Mouse (Mus musculus) mammary gland, adult 2 months (tissue): ENCODE data around the gene A630073D07Rik. TPM values are rescaled to one million over a fixed set of nuclear protein-coding genes. Genes with fewer than 3 reads are reported as not detected.

Experiments
- polyA plus RNA-seq: library from polyadenylated mRNA; depleted of rRNA; stranded (reverse); fragments of >200 nt; gene quantifications from 2 replicates; pipeline ENCODE4 v1.2.3, GENCODE M21; 2012; ENCODE audit warnings: low replicate concordance; rRNA removed

Gene A630073D07Rik
- polyA plus RNA-seq: not detected in 2 replicates

DNA sequence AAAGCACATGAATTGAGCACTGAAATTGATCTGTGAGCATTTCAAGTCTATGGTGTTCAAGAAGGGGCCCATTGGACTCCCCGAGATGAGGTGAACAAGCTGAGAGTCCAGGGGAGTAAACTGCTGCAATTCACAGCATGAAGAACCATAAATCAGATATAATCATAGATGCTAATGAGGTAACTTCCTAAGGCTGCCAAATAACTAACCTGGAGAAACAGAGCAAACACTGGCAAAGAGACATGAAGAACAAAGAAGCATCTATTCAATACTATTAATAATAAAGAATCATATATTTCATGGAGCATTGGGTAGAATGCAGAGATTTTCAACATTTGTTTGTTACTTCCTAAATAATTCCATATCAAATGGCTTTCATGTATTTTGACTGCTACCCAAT lies at the start of gene A630073D07Rik:
Gene A630073D07Rik (minus strand): TSS at position 101 of the 400 bp plus-strand sequence.

DNA sequence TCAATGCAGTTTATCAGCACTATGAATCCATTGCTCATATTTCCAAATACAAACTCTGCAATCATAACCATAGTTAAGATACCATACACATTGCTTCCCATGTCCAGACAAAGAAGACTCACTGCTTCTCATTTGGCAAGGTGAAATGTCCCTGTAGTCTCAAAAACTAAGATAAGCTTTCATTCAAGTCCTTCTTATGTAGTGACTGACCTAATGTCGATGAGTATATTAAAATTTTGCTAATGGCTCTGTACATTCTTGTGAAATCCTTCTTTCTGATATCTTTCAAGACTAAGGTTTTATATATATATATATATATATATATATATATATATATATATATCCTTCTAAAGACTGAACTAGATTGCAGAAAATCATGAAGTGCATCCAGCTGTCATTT lies 49.6 kb upstream of the A630073D07Rik start, which contains the start of gene Tas2r121:
Gene Tas2r121 (minus strand): TSS at position 101 of the 400 bp plus-strand sequence.

DNA sequence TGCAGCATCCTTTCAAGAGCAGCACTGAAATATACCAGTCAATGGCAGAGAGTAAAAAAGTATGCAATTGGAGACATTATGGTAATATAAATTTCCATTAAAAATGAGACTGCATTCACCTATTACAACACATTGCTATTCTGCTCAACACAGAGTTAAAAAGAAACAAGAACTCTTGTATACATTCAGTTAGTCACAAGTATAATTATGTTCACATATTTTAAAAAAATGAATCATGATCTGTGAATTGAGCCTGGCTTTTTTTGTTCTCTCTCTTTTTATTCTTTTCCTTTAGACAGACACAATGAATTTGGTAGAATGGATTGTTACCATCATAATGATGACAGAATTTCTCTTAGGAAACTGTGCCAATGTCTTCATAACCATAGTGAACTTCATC lies 5.3 kb upstream of the A630073D07Rik start, which contains the start of gene Tas2r120:
Gene Tas2r120 (plus strand): TSS at position 301 of the 400 bp plus-strand sequence.

DNA sequence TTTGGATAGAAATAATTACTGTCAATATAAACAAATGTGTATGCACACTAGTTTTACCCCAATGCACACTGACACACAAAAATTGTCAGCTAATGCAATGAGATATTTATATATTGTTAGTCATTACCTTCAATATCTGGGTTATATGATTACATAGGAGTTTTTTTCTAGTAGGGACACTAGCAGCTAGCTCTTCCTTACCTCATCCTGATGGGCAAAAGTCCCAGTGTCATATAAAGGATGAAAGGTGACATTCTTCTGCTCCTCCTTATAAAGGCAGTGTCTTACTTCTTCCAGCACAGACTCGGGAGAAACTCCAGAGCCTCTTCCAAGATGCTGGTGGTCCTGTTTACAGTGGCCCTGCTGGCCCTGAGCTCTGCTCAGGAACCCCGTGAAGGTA lies 55.7 kb downstream of the A630073D07Rik start, which contains the start of gene Prp2:
Gene Prp2 (plus strand): TSS at position 301 of the 400 bp plus-strand sequence.

Other genes with a start within 250 kb of the A630073D07Rik start
- gene Prh1, start 81.7 kb downstream of the A630073D07Rik start, polyA plus RNA-seq: not detected in 2 replicates
- not detected in 2 replicates for gene Prp2, start 55.6 kb downstream of the A630073D07Rik start, polyA plus RNA-seq
- not detected in 2 replicates for gene Tas2r120, start 5.4 kb upstream of the A630073D07Rik start, polyA plus RNA-seq
- not detected in 2 replicates for gene Tas2r121, start 49.5 kb upstream of the A630073D07Rik start, polyA plus RNA-seq
- not detected in 2 replicates for gene Tas2r122, start 60.4 kb upstream of the A630073D07Rik start, polyA plus RNA-seq
- gene Tas2r115, start 86.5 kb upstream of the A630073D07Rik start, polyA plus RNA-seq: not detected in 2 replicates
- gene Tas2r124, start 103.2 kb upstream of the A630073D07Rik start, polyA plus RNA-seq: not detected in 2 replicates
- gene Tas2r102, start 110.6 kb upstream of the A630073D07Rik start, polyA plus RNA-seq: not detected in 2 replicates
- not detected in 2 replicates for gene Tas2r136, start 126.6 kb upstream of the A630073D07Rik start, polyA plus RNA-seq
- gene Tas2r117, start 151.3 kb upstream of the A630073D07Rik start, polyA plus RNA-seq: not detected in 2 replicates
- not detected in 2 replicates for gene Tas2r123, start 195.6 kb upstream of the A630073D07Rik start, polyA plus RNA-seq
- not detected in 2 replicates for gene Tas2r116, start 203.9 kb upstream of the A630073D07Rik start, polyA plus RNA-seq
- not detected in 2 replicates for gene Tas2r110, start 216.5 kb upstream of the A630073D07Rik start, polyA plus RNA-seq
- gene Tas2r113, start 241.5 kb upstream of the A630073D07Rik start, polyA plus RNA-seq: not detected in 2 replicates